ENCODE assay signal across 8 mouse cellular contexts in the genomic region with DNA sequence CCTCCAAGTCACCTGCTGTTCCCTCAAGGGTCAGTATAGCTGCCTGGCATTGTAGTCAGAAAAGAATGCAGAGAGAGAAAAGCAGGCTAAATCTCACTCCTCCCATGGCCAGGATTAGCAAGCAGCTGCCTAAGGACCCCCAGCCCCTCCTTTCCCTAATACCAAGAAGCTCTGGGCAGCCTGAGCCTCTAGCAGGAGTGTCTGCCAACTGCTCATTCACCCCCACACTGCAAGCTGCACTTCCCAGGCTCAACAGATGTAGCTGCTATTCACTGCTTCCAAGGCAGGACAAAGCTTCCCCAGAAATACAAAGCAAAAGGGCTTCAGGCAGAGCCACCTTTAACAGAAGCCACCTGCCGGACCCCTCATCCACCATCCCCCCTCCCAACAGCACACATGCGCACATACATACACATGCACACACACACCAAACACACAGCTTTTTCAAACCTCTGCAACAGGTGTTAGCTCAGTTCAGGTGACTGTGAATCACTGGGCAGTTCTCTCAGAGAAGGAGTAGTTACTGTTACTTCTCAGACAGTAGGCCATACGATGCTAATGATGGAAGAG. TPM values are rescaled to one million over a fixed set of nuclear protein-coding genes. Genes with fewer than 3 reads are reported as not detected.
DNase-seq lines count a peak whose midpoint lies in the region; ATAC-seq lines count a peak whose summit lies in the region.

No protein-coding gene starts in this region.

- H3K27ac ChIP-seq in heart, embryonic 15.5 days: peak overlapping the region; percentile 47
- H3K27ac ChIP-seq in embryonic facial prominence, embryonic 13.5 days: peak overlapping the region; percentile 69
- H3K27ac ChIP-seq in hindbrain, embryonic 15.5 days (replicated peaks): peak overlapping the region; percentile 70
- H3K27ac ChIP-seq in limb, embryonic 11.5 days (replicated peaks; ENCODE audit: low read depth, low read length): no peak overlapping the region

- no peaks in the 10 kb centered on the region for H3K27me3 ChIP-seq in heart, embryonic 15.5 days
- no peaks in the 10 kb centered on the region for H3K27me3 ChIP-seq in embryonic facial prominence, embryonic 13.5 days
- H3K27me3 ChIP-seq in hindbrain, embryonic 15.5 days: no peaks in the 10 kb centered on the region
- no peaks in the 10 kb centered on the region for H3K27me3 ChIP-seq in limb, embryonic 11.5 days (ENCODE audit: control insufficient read depth, insufficient read depth, low read length)

- H3K4me3 ChIP-seq in heart, embryonic 15.5 days: no peak overlapping the region
- no peak overlapping the region for H3K4me3 ChIP-seq in embryonic facial prominence, embryonic 13.5 days
- no peak overlapping the region for H3K4me3 ChIP-seq in hindbrain, embryonic 15.5 days
- no peak overlapping the region for H3K4me3 ChIP-seq in limb, embryonic 11.5 days (ENCODE audit: low read depth, low read length)

- WGBS in heart, embryonic 15.5 days: 51% methylated on average over 3 of the region's 3 CpGs
- 36% methylated on average over 3 of the region's 3 CpGs for WGBS in embryonic facial prominence, embryonic 13.5 days
- WGBS in hindbrain, embryonic 15.5 days: 19% methylated on average over 3 of the region's 3 CpGs
- WGBS in limb, embryonic 11.5 days: 74% methylated on average over 3 of the region's 3 CpGs

- ATAC-seq in heart, embryonic 15.5 days (replicated peaks; ENCODE audit: insufficient number of reproducible peaks, insufficient read depth, low FRiP score, low read depth): no peak
- peak; percentile 67; the same call in 1 of the 2 replicates for ATAC-seq in embryonic facial prominence, embryonic 13.5 days (ENCODE audit: insufficient number of reproducible peaks, insufficient read depth, low FRiP score, low TSS enrichment, low read depth)
- ATAC-seq in hindbrain, embryonic 15.5 days (ENCODE audit: low FRiP score, low read depth): peak; percentile 89
- ATAC-seq in limb, embryonic 11.5 days (ENCODE audit: insufficient number of reproducible peaks, low FRiP score, low TSS enrichment, low read depth): peak; percentile 45; the same call in 1 of the 2 replicates

- peak overlapping the region; percentile 3; the same call in 1 of the 2 replicates for H3K4me2 ChIP-seq in heart, embryonic 15.5 days
- H3K4me2 ChIP-seq in embryonic facial prominence, embryonic 13.5 days: no peak overlapping the region
- no peak overlapping the region for H3K4me2 ChIP-seq in hindbrain, embryonic 15.5 days
- H3K4me2 ChIP-seq in limb, embryonic 11.5 days (ENCODE audit: low read depth, severe bottlenecking): no peak overlapping the region

- H3K36me3 ChIP-seq in heart, embryonic 15.5 days: no peaks in the 10 kb centered on the region
- H3K36me3 ChIP-seq in embryonic facial prominence, embryonic 13.5 days: no peaks in the 10 kb centered on the region
- H3K36me3 ChIP-seq in hindbrain, embryonic 15.5 days: no peaks in the 10 kb centered on the region
- H3K36me3 ChIP-seq in limb, embryonic 11.5 days (ENCODE audit: control insufficient read depth, insufficient read depth, low read length): no peaks in the 10 kb centered on the region

- DNase-seq in heart, adult 8-10 months (ENCODE audit: low spot score): no peak
- no peak for DNase-seq in limb, embryonic 11.5 days (ENCODE audit: low spot score)
- peak; percentile 69 for DNase-seq in right cerebral cortex, postnatal 25 days
- DNase-seq in testis, postnatal 10 days (ENCODE audit: low spot score): no peak
- no peak for DNase-seq in kidney, postnatal 25 days

- H3K4me1 ChIP-seq in heart, embryonic 15.5 days (replicated peaks): peaks cover 97% of the 10 kb centered on the region
- peaks cover 78% of the 10 kb centered on the region for H3K4me1 ChIP-seq in embryonic facial prominence, embryonic 13.5 days
- peaks cover 53% of the 10 kb centered on the region for H3K4me1 ChIP-seq in hindbrain, embryonic 15.5 days (replicated peaks)
- H3K4me1 ChIP-seq in limb, embryonic 11.5 days (ENCODE audit: control insufficient read depth, insufficient read depth, low read length): peaks cover 9% of the 10 kb centered on the region

- H3K9me3 ChIP-seq in heart, embryonic 15.5 days (replicated peaks): no peaks in the 10 kb centered on the region
- H3K9me3 ChIP-seq in embryonic facial prominence, embryonic 13.5 days: no peaks in the 10 kb centered on the region
- no peaks in the 10 kb centered on the region for H3K9me3 ChIP-seq in hindbrain, embryonic 15.5 days
- H3K9me3 ChIP-seq in limb, embryonic 11.5 days (ENCODE audit: control insufficient read depth, low read length): no peaks in the 10 kb centered on the region

- H3K9ac ChIP-seq in heart, embryonic 15.5 days: no peak overlapping the region
- no peak overlapping the region for H3K9ac ChIP-seq in embryonic facial prominence, embryonic 13.5 days
- H3K9ac ChIP-seq in hindbrain, embryonic 15.5 days: 0 out of 2 replicates have a peak overlapping the region, but pooled peaks have one; percentile 14
- no peak overlapping the region for H3K9ac ChIP-seq in limb, embryonic 11.5 days (ENCODE audit: low read length)

RNA-seq across cellular contexts. Expression of gene Mapkapk2, which starts 18.8 kb away (rescaled TPM):
- 57.5 and 69.4 TPM in 2 replicates for polyA plus RNA-seq in heart, embryonic 15.5 days (2015; fragmentation: Nextera tagmentation; extraction: Ambion mirVana)
- 100 to 1,000 TPM; 303 to 326 (median 315) TPM for total RNA-seq in heart, adult 8-10 months (2022)
- polyA plus RNA-seq in embryonic facial prominence, embryonic 13.5 days (2015; fragmentation: Nextera tagmentation; extraction: Ambion mirVana): 39.8 and 40.4 TPM in 2 replicates
- polyA plus RNA-seq in hindbrain, embryonic 15.5 days (2015; fragmentation: Nextera tagmentation; extraction: Ambion mirVana): 20.0 and 22.1 TPM in 2 replicates
- 43.5 and 47.6 TPM in 2 replicates for polyA plus RNA-seq in limb, embryonic 11.5 days (2014; fragmentation: Nextera tagmentation; extraction: Ambion mirVana)

RNA-seq across cellular contexts. Expression of gene Il10, which starts 59.2 kb away (rescaled TPM):
- 0.42 TPM in 1 of 2 replicates, not detected in the other for polyA plus RNA-seq in heart, embryonic 15.5 days (2015; fragmentation: Nextera tagmentation; extraction: Ambion mirVana)
- total RNA-seq in heart, adult 8-10 months (2022): not detected
- not detected in 2 replicates for polyA plus RNA-seq in embryonic facial prominence, embryonic 13.5 days (2015; fragmentation: Nextera tagmentation; extraction: Ambion mirVana)
- not detected in 2 replicates for polyA plus RNA-seq in hindbrain, embryonic 15.5 days (2015; fragmentation: Nextera tagmentation; extraction: Ambion mirVana)
- polyA plus RNA-seq in limb, embryonic 11.5 days (2014; fragmentation: Nextera tagmentation; extraction: Ambion mirVana): 0.24 TPM in 1 of 2 replicates, not detected in the other

RNA-seq across cellular contexts. Expression of gene Dyrk3, which starts 59.3 kb away (rescaled TPM):
- 1.7 and 2.5 TPM in 2 replicates for polyA plus RNA-seq in heart, embryonic 15.5 days (2015; fragmentation: Nextera tagmentation; extraction: Ambion mirVana)
- under 1 TPM; 0.25 to 0.71 (median 0.53) TPM for total RNA-seq in heart, adult 8-10 months (2022)
- 3.3 and 3.9 TPM in 2 replicates for polyA plus RNA-seq in embryonic facial prominence, embryonic 13.5 days (2015; fragmentation: Nextera tagmentation; extraction: Ambion mirVana)
- 13.8 and 15.9 TPM in 2 replicates for polyA plus RNA-seq in hindbrain, embryonic 15.5 days (2015; fragmentation: Nextera tagmentation; extraction: Ambion mirVana)
- polyA plus RNA-seq in limb, embryonic 11.5 days (2014; fragmentation: Nextera tagmentation; extraction: Ambion mirVana): 4.2 and 5.7 TPM in 2 replicates
